Mouse (Mus musculus) midbrain, embryonic 11.5 days (tissue): ENCODE results near the gene Higd2a. TPM values are rescaled to one million over a fixed set of nuclear protein-coding genes. Genes with fewer than 3 reads are reported as not detected.
A peak's percentile ranks its signal among the peaks of the same experiment; 100 is the strongest.

Experiments
- ATAC-seq: fragments of 200-750 bp; cut with Nextera tagmentation; 2 replicates; pipeline ENCODE4 v1.8.0; 2017; ENCODE audit warnings: moderate TSS enrichment, moderate library complexity; ENCODE audit not compliant: low FRiP score
- DNase-seq: peaks from one replicate; pipeline ENCODE4 v3.0.0; 2015; ENCODE audit warnings: low spot score; ENCODE audit errors: missing footprints
- H3K27ac ChIP-seq: fragments of 300-500 bp; sonication (generic); 2 replicates; pipeline ENCODE4 v1.5.1; 2014; ENCODE audit warnings: low read depth, low read length
- H3K27me3 ChIP-seq: fragments of 300-500 bp; sonication (generic); 2 replicates; pipeline ENCODE4 v1.6.1; 2014; ENCODE audit warnings: mild to moderate bottlenecking, low read length, moderate library complexity, mixed read lengths; ENCODE audit not compliant: control insufficient read depth, insufficient read depth
- H3K36me3 ChIP-seq: fragments of 300-500 bp; sonication (generic); 2 replicates; pipeline ENCODE4 v1.6.1; 2014; ENCODE audit warnings: mild to moderate bottlenecking, low read length, moderate library complexity, mixed read lengths; ENCODE audit not compliant: control insufficient read depth, insufficient read depth
- H3K4me1 ChIP-seq: fragments of 300-500 bp; sonication (generic); 2 replicates; pipeline ENCODE4 v1.6.1; 2014; ENCODE audit warnings: low read length; ENCODE audit not compliant: control insufficient read depth, insufficient read depth
- H3K4me2 ChIP-seq: fragments of 300-500 bp; sonication (generic); 2 replicates; pipeline ENCODE4 v1.6.1; 2014; ENCODE audit warnings: mild to moderate bottlenecking, moderate library complexity
- H3K4me3 ChIP-seq: fragments of 300-500 bp; sonication (generic); 2 replicates; pipeline ENCODE4 v1.5.1; 2014; ENCODE audit warnings: low read depth, low read length
- H3K9ac ChIP-seq: fragments of 300-500 bp; sonication (generic); 2 replicates; pipeline ENCODE4 v1.6.1; 2014; ENCODE audit warnings: low read length
- H3K9me3 ChIP-seq: fragments of 300-500 bp; sonication (generic); 2 replicates; pipeline ENCODE4 v1.6.1; 2016; ENCODE audit warnings: low read length; ENCODE audit not compliant: control insufficient read depth
- WGBS: fragments of 180-500 bp; shearing (Covaris S2); extraction: QIAGEN DNeasy Blood & Tissue Kit; methylation state at CpG from one replicate; pipeline ENCODE4 v1.1.7; 2014; 5-methylcytosine and 5-hydroxymethylcytosine counted together
- polyA plus RNA-seq: library from polyadenylated mRNA; unstranded; fragments of >200 nt; fragmentation: Nextera tagmentation; extraction: Ambion mirVana; gene quantifications from 2 replicates; pipeline ENCODE4 v1.2.1, GENCODE M21; 2014

Gene Higd2a
- polyA plus RNA-seq, result 164 and 168 TPM in 2 replicates

DNA sequence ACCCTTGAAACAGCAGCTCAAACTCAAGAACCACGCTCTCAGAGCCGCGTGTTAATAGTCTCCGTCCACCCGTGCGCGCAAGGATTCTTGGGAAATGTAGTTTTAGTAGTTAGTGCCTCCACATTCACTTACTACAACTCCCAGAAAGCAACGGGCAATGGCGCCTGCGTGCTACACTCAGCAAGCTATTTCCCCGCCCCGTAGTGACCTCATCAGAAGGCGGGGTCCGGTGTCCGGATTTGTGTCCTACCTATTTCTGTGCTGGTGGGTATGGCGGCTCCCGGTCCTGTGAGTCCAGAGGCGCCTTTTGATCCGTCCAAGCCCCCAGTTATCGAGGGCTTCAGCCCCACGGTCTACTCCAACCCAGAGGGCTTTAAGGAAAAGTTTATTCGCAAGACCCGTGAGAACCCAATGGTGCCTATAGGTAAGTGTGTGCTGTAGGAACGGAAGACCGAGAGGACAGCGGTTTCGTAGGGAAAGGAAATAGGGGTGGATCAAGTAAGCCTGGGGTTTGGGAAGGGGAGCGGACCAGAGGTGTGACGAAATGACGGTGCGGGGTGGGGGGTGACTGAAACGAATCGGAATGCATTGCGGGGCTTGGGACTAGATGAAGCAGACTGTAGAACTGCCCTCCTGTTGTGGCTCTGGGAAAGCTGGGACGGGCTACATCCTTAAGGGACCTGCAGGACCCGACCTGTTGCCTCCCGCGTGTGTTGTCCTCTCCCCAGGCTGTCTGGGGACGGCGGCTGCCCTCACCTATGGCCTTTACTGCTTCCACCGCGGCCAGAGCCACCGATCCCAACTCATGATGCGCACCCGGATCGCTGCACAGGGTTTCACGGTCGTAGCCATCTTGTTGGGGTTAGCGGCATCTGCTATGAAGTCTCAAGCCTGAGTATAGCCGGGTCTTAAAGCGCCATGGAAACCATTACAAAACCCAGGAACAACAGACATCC, at the start of gene Higd2a, which contains the start of gene Nop16:
Gene Higd2a, plus strand, starts transcription at position 212 of the 956 bp plus-strand sequence.
Gene Nop16, minus strand, starts transcription at position 95 of the 956 bp plus-strand sequence.
- ATAC-seq (peak; percentile 97), DNase-seq (peak; percentile 100)
- Histone ChIP-seq H3K9ac (peak within 1 kb of the TSS; percentile 71), H3K27ac (peak within 1 kb of the TSS; percentile 4; the same call in 1 of the 2 replicates), H3K4me2 (peak within 1 kb of the TSS; percentile 66), H3K4me3 (peak within 1 kb of the TSS; percentile 74), H3K27me3 (no peaks in the 10 kb centered on the region), H3K4me1 (peaks cover 15% of the 10 kb centered on the region; the same call in 1 of the 2 replicates), H3K36me3 (peaks cover 5% of the 10 kb centered on the region; the same call in 1 of the 2 replicates), H3K9me3 (no peaks in the 10 kb centered on the region)
- WGBS, result under 1% methylated on average over 51 of the region's 51 CpGs

DNA sequence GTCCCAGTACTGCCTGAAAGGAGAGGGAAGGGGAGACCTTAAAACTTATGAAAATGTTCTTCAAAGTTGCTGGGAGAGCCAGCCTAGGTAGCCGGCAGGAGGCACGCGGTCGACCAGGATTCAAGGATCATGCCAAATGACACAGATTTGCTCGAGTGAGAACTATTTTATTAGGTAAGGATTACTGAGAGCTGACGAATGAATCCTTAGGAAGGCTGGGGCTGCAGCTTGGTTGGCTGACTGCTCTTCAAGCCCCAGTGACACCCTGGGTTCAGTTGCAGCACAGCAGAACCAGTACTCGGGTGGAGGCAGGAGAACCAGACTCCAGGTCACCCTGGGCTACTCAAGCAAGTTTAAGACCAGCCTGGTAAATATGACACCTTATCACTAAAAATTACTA, 42.0 kb upstream of the Higd2a start:
- ATAC-seq, result no peak
- Histone ChIP-seq H3K36me3 (peaks cover 16% of the 10 kb centered on the region; the same call in 1 of the 2 replicates), H3K4me2 (no peak overlapping the region), H3K9me3 (no peaks in the 10 kb centered on the region), H3K4me1 (no peaks in the 10 kb centered on the region), H3K27me3 (no peaks in the 10 kb centered on the region), H3K27ac (no peak overlapping the region), H3K9ac (no peak overlapping the region), H3K4me3 (no peak overlapping the region)
- 86% methylated on average over 7 of the region's 7 CpGs for WGBS
- DNase-seq, result no peak

DNA sequence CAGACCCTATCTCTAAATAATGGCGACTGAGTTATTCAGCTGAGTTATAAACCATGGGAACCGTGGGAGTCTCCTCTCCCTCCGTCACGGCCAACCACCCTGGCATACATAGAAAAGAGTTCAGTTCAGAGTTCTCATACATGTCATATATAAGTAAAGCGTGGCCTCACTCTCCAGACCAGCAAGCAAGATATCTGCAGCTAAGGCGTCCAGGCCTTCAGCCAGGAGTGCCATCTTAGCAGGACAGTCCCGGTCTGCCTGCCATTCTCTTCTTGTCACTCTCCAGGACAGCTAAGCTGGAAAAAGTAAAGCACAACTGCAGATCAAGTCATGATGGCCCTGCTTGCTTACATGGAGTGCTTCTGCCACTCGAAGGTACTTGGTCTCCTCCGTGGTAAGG, 33.8 kb upstream of the Higd2a start:
- Histone ChIP-seq H3K4me3 (no peak overlapping the region), H3K27ac (no peak overlapping the region), H3K4me2 (no peak overlapping the region), H3K36me3 (peaks cover 44% of the 10 kb centered on the region), H3K9ac (no peak overlapping the region), H3K27me3 (no peaks in the 10 kb centered on the region), H3K9me3 (no peaks in the 10 kb centered on the region), H3K4me1 (no peaks in the 10 kb centered on the region)
- DNase-seq, result peak; percentile 67
- WGBS, result 93% methylated on average over 9 of the region's 9 CpGs
- no peak for ATAC-seq

DNA sequence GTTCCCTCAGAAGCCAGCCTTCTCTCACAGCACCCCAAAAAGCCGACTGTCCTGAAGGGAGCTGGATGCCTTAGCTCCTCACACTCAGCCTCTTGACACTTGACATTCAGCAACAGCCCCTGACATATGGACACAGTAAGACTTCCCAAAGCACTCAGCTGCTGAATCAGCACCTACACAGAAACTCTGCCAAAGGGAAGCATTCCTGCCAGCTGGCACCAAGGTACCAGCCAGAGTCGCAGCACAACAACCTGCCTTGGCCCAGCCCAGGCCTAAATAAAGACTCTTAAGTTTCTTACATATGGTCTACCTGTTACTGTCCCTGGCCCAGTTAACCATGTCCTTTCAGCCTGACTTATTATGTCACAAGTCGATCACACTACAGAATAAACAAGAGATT, 33.2 kb upstream of the Higd2a start:
- no peaks in the 10 kb centered on the region for H3K9me3 ChIP-seq
- no peak overlapping the region for H3K27ac ChIP-seq
- H3K9ac ChIP-seq, result no peak overlapping the region
- no peak overlapping the region for H3K4me2 ChIP-seq
- no peak overlapping the region for H3K4me3 ChIP-seq
- peaks cover 41% of the 10 kb centered on the region for H3K36me3 ChIP-seq
- no peaks in the 10 kb centered on the region for H3K4me1 ChIP-seq
- ATAC-seq, result no peak
- no peak for DNase-seq
- H3K27me3 ChIP-seq, result no peaks in the 10 kb centered on the region
- 88% methylated on average over 3 of the region's 3 CpGs for WGBS

DNA sequence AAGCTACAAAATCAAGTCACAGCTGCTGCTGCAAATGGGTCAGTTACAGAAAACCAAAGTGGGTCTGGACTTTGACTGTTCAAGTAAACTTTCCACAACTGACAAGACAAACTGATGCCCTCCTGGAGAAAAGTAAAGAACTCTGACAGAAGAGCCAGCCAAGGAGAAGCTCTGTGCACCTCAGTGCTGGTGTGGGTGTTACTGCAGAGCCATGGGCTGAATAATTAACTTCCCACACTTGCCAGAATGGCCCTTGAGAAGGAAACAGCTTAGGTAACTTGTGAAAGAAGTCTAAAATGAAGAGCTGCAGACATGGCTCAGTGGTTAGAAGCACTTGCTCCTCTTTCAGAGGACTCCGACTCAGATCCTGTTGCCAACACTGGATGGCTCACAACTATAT, 32.4 kb upstream of the Higd2a start:
- ATAC-seq, result no peak
- no peak overlapping the region for H3K4me3 ChIP-seq
- no peaks in the 10 kb centered on the region for H3K9me3 ChIP-seq
- H3K36me3 ChIP-seq, result peaks cover 40% of the 10 kb centered on the region
- DNase-seq, result no peak
- H3K9ac ChIP-seq, result no peak overlapping the region
- no peaks in the 10 kb centered on the region for H3K4me1 ChIP-seq
- no peak overlapping the region for H3K4me2 ChIP-seq
- H3K27ac ChIP-seq, result no peak overlapping the region
- 96% methylated on average over 1 of the region's 1 CpGs for WGBS
- H3K27me3 ChIP-seq, result no peaks in the 10 kb centered on the region

DNA sequence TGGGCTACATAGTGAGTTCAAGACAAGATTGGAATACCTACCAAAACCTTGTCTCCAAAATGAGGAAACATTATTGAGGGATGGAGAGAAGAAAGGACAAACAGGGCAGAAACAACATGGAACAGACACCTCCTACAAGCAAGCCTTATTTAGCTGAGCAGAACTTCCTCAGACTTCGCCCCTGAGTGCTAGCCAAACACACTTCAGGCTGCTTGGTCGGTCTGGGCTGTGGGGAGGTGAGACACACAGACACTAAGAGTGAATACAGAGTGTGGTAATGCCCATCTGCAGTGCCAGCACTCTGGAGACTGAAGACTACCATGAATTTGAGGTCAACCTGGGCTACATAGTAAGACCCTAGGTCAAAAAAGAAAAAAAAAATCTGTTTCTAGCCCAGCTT, 30.4 kb upstream of the Higd2a start:
- 92% methylated on average over 2 of the region's 2 CpGs for WGBS
- Histone ChIP-seq H3K9ac (no peak overlapping the region), H3K4me2 (no peak overlapping the region), H3K36me3 (peaks cover 35% of the 10 kb centered on the region), H3K27ac (no peak overlapping the region), H3K9me3 (no peaks in the 10 kb centered on the region), H3K4me1 (peaks cover 7% of the 10 kb centered on the region), H3K27me3 (no peaks in the 10 kb centered on the region), H3K4me3 (no peak overlapping the region)
- DNase-seq, result no peak
- no peak for ATAC-seq

DNA sequence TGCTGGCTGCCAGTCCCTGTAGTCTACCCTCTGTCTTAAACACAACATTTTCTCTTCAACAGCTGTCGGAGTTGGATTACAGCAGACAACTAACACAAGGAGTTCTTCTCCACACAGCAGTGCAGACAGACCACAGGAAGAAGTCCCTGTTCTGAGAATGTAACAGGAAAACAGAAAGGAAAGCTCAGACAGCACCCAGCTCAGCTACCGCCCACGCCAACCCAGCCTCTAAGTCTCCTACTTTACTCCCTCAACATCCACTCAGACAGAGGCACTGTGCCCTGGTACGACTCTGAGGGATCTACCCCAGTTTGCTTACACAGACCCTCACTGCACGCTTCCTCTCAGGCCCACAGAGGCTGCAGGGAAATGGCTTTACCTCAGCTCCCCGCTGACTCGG, 29.4 kb upstream of the Higd2a start:
- no peak overlapping the region for H3K27ac ChIP-seq
- no peak overlapping the region for H3K4me3 ChIP-seq
- no peaks in the 10 kb centered on the region for H3K27me3 ChIP-seq
- WGBS, result 97% methylated on average over 7 of the region's 7 CpGs
- no peaks in the 10 kb centered on the region for H3K9me3 ChIP-seq
- H3K36me3 ChIP-seq, result peaks cover 35% of the 10 kb centered on the region
- no peak overlapping the region for H3K9ac ChIP-seq
- no peak for DNase-seq
- H3K4me1 ChIP-seq, result peaks cover 8% of the 10 kb centered on the region
- H3K4me2 ChIP-seq, result no peak overlapping the region
- ATAC-seq, result no peak

DNA sequence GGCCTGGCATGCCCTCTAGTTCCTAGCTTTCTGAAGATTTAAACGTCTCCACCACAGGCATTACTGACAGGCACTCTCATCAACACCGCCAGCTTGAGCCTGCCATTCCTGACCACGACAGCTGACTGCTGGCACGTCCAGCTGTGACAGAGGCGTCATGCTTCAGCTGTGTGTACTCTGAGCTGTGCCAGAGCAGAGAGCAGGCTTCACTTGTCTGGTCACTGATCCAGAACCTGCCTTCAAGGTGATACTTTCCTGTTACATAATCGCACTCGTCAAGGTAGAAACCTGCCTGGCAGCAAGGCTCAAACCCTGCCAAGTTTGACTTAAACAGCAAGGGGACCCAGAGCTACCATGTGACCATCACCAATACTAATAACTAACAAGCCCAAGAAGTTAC, 27.4 kb upstream of the Higd2a start:
- no peak overlapping the region for H3K27ac ChIP-seq
- no peaks in the 10 kb centered on the region for H3K27me3 ChIP-seq
- H3K36me3 ChIP-seq, result peaks cover 24% of the 10 kb centered on the region
- no peaks in the 10 kb centered on the region for H3K9me3 ChIP-seq
- WGBS, result 85% methylated on average over 7 of the region's 7 CpGs
- no peak overlapping the region for H3K4me2 ChIP-seq
- ATAC-seq, result no peak
- H3K4me1 ChIP-seq, result peaks cover 10% of the 10 kb centered on the region
- no peak for DNase-seq
- no peak overlapping the region for H3K4me3 ChIP-seq
- H3K9ac ChIP-seq, result no peak overlapping the region
